In the genomic region with DNA sequence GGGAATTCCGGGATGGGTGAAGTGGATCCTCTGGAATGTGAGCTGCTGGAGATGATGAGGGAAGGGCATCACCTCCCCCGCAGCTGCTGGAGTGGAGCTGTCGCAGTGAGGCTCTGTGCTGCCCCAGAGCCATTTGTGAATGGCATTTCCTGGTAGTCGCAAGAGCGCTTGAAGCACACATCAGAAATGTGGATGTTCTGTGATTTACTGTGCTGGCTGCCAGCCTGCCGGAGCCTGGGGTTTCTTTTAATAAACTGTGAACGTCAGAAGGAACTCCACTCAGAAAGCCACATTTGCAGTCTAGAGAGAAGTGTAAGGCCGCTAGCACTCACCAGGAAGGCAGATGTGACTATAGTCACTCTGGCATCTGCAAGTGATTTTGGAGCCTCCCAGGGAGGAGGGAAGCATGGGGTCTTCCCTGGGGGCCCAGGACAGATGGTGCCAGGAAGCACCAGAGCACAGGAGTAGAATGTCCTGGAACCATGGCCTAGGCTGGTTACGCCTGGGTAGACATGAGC, we compare ENCODE assay signal across 11 mouse cellular contexts.
DNase-seq lines count a peak whose midpoint lies in the region; ATAC-seq and TF ChIP-seq lines count a peak whose summit lies in the region.
"Had no signal": no experiment of that assay in that cellular context is flagged by ENCODE, and none has a peak within 500 bp of the region (broad histone marks: within the 10 kb centered on the region; RNA-seq: fewer than 3 reads in every experiment).

No protein-coding gene starts in this region.

- no peak for ATAC-seq in hindbrain, embryonic 12.5 days (ENCODE audit: low FRiP score)
- no peak for ATAC-seq in hindbrain, embryonic 11.5 days (ENCODE audit: low FRiP score)
- 0 out of 2 replicates have a peak, but pooled peaks have one; percentile 30 for ATAC-seq in midbrain, embryonic 15.5 days (replicated peaks)
- no peak for ATAC-seq in inflammation-experienced regulatory T-cells, adult 6 months

- TF ChIP-seq CTCF in gastrocnemius, adult 2 months (IDR thresholded peaks at IDR 0.05), result no peak

- WGBS in hindbrain, embryonic 12.5 days, result 50% methylated on average over 9 of the region's 9 CpGs
- WGBS in hindbrain, embryonic 11.5 days, result 56% methylated on average over 9 of the region's 9 CpGs
- WGBS in midbrain, embryonic 15.5 days, result 41% methylated on average over 9 of the region's 9 CpGs

- H3K9me3 ChIP-seq in hindbrain, embryonic 12.5 days (replicated peaks), result no peaks in the 10 kb centered on the region
- H3K9me3 ChIP-seq in hindbrain, embryonic 11.5 days (ENCODE audit: control insufficient read depth, low read length), result no peaks in the 10 kb centered on the region
- no peaks in the 10 kb centered on the region for H3K9me3 ChIP-seq in midbrain, embryonic 15.5 days
- H3K9me3 ChIP-seq: G1E; megakaryocyte, embryonic 14.5 days had no signal

- peaks cover 16% of the 10 kb centered on the region for H3K4me1 ChIP-seq in hindbrain, embryonic 12.5 days
- no peaks in the 10 kb centered on the region; the same call in 1 of the 2 replicates for H3K4me1 ChIP-seq in hindbrain, embryonic 11.5 days (replicated peaks; ENCODE audit: control insufficient read depth, insufficient read depth, low read length)
- H3K4me1 ChIP-seq in midbrain, embryonic 15.5 days, result peaks cover 35% of the 10 kb centered on the region
- H3K4me1 ChIP-seq: megakaryocyte, embryonic 14.5 days had no signal

- H3K27ac ChIP-seq in hindbrain, embryonic 12.5 days, result 0 out of 2 replicates have a peak overlapping the region, but pooled peaks have one; percentile 17
- H3K27ac ChIP-seq in hindbrain, embryonic 11.5 days (ENCODE audit: low read depth, low read length), result no peak overlapping the region
- H3K27ac ChIP-seq in midbrain, embryonic 15.5 days, result peak overlapping the region; percentile 45; the same call in 1 of the 2 replicates
- no peak overlapping the region for H3K27ac ChIP-seq in gastrocnemius, adult 2 months

- H3K27me3 ChIP-seq in hindbrain, embryonic 12.5 days, result no peaks in the 10 kb centered on the region
- no peaks in the 10 kb centered on the region for H3K27me3 ChIP-seq in hindbrain, embryonic 11.5 days (ENCODE audit: control insufficient read depth, insufficient read depth, low read length)
- no peaks in the 10 kb centered on the region for H3K27me3 ChIP-seq in midbrain, embryonic 15.5 days (replicated peaks)

- no peak overlapping the region for H3K4me3 ChIP-seq in hindbrain, embryonic 12.5 days
- no peak overlapping the region for H3K4me3 ChIP-seq in hindbrain, embryonic 11.5 days (ENCODE audit: low read depth, low read length)
- H3K4me3 ChIP-seq in midbrain, embryonic 15.5 days, result no peak overlapping the region
- H3K4me3 ChIP-seq in gastrocnemius, adult 2 months, result no peak overlapping the region
- H3K4me3 ChIP-seq: erythroblast, embryonic 14.5 days; megakaryocyte, embryonic 14.5 days had no signal

- intact Hi-C loops in gastrocnemius, adult 2 months (cut with DNase I), result no loop called here

- H3K36me3 ChIP-seq in hindbrain, embryonic 12.5 days, result no peaks in the 10 kb centered on the region
- H3K36me3 ChIP-seq in hindbrain, embryonic 11.5 days (ENCODE audit: control insufficient read depth, insufficient read depth, low read length), result no peaks in the 10 kb centered on the region
- no peaks in the 10 kb centered on the region for H3K36me3 ChIP-seq in midbrain, embryonic 15.5 days (replicated peaks)
- H3K36me3 ChIP-seq: G1E had no signal

- DNase-seq in hindbrain, embryonic 11.5 days (ENCODE audit: low spot score), result no peak
- peak; percentile 71 for DNase-seq in brain, adult 2 months (ENCODE audit: low read depth, low spot score)
- peak; percentile 14 to 26 for DNase-seq in frontal cortex, postnatal 14 days (ENCODE audit: low spot score in 2 of 2)
- no peak for DNase-seq in gastrocnemius, adult 2 months
- DNase-seq in cerebellum, adult 11-12 months, result no peak

- H3K4me2 ChIP-seq in hindbrain, embryonic 12.5 days (replicated peaks), result no peak overlapping the region
- no peak overlapping the region for H3K4me2 ChIP-seq in hindbrain, embryonic 11.5 days (replicated peaks; ENCODE audit: low read depth, low read length)
- H3K4me2 ChIP-seq in midbrain, embryonic 15.5 days, result no peak overlapping the region

- peak overlapping the region; percentile 13; the same call in 1 of the 2 replicates for H3K9ac ChIP-seq in hindbrain, embryonic 12.5 days
- no peak overlapping the region for H3K9ac ChIP-seq in hindbrain, embryonic 11.5 days (ENCODE audit: low read depth, low read length)
- no peak overlapping the region for H3K9ac ChIP-seq in midbrain, embryonic 15.5 days

Comparison
In these comparisons a context has a peak if more than half of its experiments do, and no peak if none do; other contexts are left out.
1. H3K27ac ChIP-seq: peak in hindbrain, embryonic 12.5 days (single experiment) and midbrain, embryonic 15.5 days (single experiment); none in hindbrain, embryonic 11.5 days (single experiment) and gastrocnemius, adult 2 months (single experiment).
2. DNase-seq: peak in brain, adult 2 months (single experiment) and frontal cortex, postnatal 14 days (2 of 2); none in hindbrain, embryonic 11.5 days (single experiment), gastrocnemius, adult 2 months (single experiment) and cerebellum, adult 11-12 months (single experiment).